Mouse (Mus musculus) heart, embryonic 15.5 days (tissue): ENCODE results near the gene Tmem218. TPM values are rescaled to one million over a fixed set of nuclear protein-coding genes. Genes with fewer than 3 reads are reported as not detected.

Source experiments
- ATAC-seq: fragments of 200-750 bp; cut with Nextera tagmentation; replicated peaks from 2 replicates; pipeline ENCODE4 v1.8.0; 2017; ENCODE audit warnings: low read depth, moderate TSS enrichment; ENCODE audit not compliant: insufficient number of reproducible peaks, insufficient read depth, low FRiP score
- H3K27ac ChIP-seq: fragments of 300-500 bp; sonication (generic); 2 replicates; pipeline ENCODE4 v1.5.1; 2015; ENCODE audit warnings: mild to moderate bottlenecking, inconsistent platforms
- H3K27me3 ChIP-seq: fragments of 300-500 bp; sonication (generic); 2 replicates; pipeline ENCODE4 v1.6.1; 2015; ENCODE audit warnings: inconsistent platforms
- H3K36me3 ChIP-seq: fragments of 300-500 bp; sonication (generic); 2 replicates; pipeline ENCODE4 v1.6.1; 2015; ENCODE audit warnings: mild to moderate bottlenecking, inconsistent platforms
- H3K4me1 ChIP-seq: fragments of 300-500 bp; sonication (generic); replicated peaks from 2 replicates; pipeline ENCODE4 v1.6.1; 2015; ENCODE audit warnings: inconsistent platforms
- H3K4me2 ChIP-seq: fragments of 300-500 bp; sonication (generic); 2 replicates; pipeline ENCODE4 v1.6.1; 2015; ENCODE audit warnings: inconsistent platforms, mild to moderate bottlenecking, moderate library complexity
- H3K4me3 ChIP-seq: fragments of 300-500 bp; sonication (generic); 2 replicates; pipeline ENCODE4 v1.5.1; 2015; ENCODE audit warnings: mild to moderate bottlenecking, inconsistent platforms
- H3K9ac ChIP-seq: fragments of 300-500 bp; sonication (generic); 2 replicates; pipeline ENCODE4 v1.6.1; 2015; ENCODE audit warnings: mild to moderate bottlenecking, inconsistent platforms
- H3K9me3 ChIP-seq: fragments of 300-500 bp; sonication (generic); replicated peaks from 2 replicates; pipeline ENCODE4 v1.6.1; 2016; ENCODE audit warnings: inconsistent platforms
- WGBS: fragments of 180-500 bp; shearing (Covaris S2); methylation state at CpG from one replicate; pipeline ENCODE4 v1.1.7; 2015; ENCODE audit warnings: mixed read lengths; 5-methylcytosine and 5-hydroxymethylcytosine counted together
- polyA plus RNA-seq: library from polyadenylated mRNA; unstranded; fragments of >200 nt; fragmentation: Nextera tagmentation; extraction: Ambion mirVana; gene quantifications from 2 replicates; pipeline ENCODE4 v1.2.1, GENCODE M21; 2015

Gene Tmem218
- polyA plus RNA-seq, 1 experiment from 2014 or later, result 8.8 TPM

DNA sequence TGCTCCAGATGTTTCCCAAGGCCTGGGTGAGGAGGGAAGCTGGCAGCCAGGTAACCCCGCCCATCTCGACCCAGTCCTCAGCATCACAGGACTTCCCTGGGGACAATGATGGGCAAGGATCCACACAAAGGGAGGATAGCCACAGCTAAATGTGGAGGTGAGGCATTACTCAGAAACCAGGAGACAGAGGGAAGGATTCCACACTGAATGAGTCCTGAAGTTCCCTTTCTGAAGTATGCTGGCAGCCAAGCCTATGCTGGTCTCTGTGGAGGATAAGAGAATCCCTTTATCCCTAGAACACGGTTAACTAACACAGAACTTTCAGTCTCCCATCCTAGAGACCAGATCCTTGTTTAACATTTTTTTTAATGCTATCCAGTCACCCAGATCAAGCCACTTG lies 20.0 kb upstream of the Tmem218 start:
- ATAC-seq, result no peak
- Histone ChIP-seq H3K9me3 (no peaks in the 10 kb centered on the region), H3K4me2 (no peak overlapping the region), H3K4me1 (peaks cover 3% of the 10 kb centered on the region; the same call in 1 of the 2 replicates), H3K27me3 (no peaks in the 10 kb centered on the region), H3K4me3 (no peak overlapping the region), H3K36me3 (no peaks in the 10 kb centered on the region), H3K27ac (no peak overlapping the region), H3K9ac (no peak overlapping the region)
- 76% methylated on average over 3 of the region's 3 CpGs for WGBS

DNA sequence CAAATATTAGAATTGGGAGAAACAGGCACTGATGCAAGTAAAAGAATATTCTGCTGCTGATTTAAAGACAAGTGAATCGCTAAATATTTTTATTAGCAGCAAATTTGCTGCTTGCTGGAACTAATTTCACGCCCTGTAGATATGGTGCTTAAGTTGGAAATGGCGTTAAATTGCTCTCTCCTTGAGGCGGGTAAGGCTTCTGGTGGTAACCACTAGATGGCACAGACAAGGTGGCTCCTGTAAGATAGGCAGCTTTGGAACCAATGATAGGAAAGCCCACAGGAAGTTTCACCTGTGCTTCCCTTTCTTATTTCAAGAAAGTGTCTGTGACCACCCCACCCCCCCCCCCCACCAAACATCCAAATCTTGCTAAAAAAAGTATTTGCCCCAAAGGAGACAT lies 11.0 kb upstream of the Tmem218 start:
- Histone ChIP-seq H3K9me3 (no peaks in the 10 kb centered on the region), H3K4me2 (no peak overlapping the region), H3K27me3 (no peaks in the 10 kb centered on the region), H3K36me3 (no peaks in the 10 kb centered on the region), H3K9ac (no peak overlapping the region), H3K4me1 (no peaks in the 10 kb centered on the region), H3K4me3 (no peak overlapping the region), H3K27ac (no peak overlapping the region)
- WGBS, result 75% methylated on average over 4 of the region's 4 CpGs
- ATAC-seq, result no peak

DNA sequence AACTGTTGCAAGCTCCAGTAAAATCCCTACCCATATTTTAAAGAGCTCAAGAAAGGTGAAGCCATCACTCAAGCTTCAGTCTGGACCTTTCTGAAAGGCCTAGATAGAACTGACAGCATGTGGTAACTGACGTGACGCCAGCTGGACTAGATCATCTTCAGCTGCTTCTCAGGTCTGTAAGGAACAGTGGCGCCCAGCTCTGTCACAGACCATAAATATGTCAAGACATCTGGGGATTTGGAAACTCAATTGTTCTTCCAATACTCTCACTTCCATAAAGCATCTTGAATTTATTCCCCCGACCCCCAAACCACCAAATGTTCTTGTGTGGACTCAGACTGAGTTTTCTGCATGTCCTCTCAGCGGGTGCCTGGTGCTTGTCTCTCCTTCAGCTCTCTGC lies 7.6 kb upstream of the Tmem218 start:
- 82% methylated on average over 5 of the region's 5 CpGs for WGBS
- H3K4me3 ChIP-seq, result no peak overlapping the region
- H3K27ac ChIP-seq, result no peak overlapping the region
- no peaks in the 10 kb centered on the region for H3K9me3 ChIP-seq
- ATAC-seq, result no peak
- no peak overlapping the region for H3K4me2 ChIP-seq
- no peaks in the 10 kb centered on the region for H3K36me3 ChIP-seq
- H3K27me3 ChIP-seq, result no peaks in the 10 kb centered on the region
- H3K4me1 ChIP-seq, result no peaks in the 10 kb centered on the region
- no peak overlapping the region for H3K9ac ChIP-seq

DNA sequence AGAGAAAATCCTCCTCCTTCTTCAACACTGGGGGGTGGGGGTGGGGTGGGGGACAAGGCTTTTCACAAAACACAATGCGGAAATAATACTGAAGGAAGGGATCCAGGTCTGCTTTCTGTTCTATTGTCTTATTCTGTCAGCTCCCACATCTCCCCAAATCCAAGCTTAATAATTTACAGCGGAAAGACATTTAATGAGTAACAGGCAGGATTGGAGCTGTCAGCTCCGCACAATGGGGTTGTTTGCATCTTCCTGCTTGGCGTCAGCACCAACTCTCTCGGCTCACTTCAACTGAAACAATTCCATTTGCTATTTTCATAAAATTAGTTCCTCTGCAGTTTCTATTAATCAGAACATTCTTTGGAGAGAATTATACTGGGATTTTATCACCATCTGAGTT lies 4.1 kb upstream of the Tmem218 start:
- H3K27ac ChIP-seq, result no peak overlapping the region
- H3K36me3 ChIP-seq, result no peaks in the 10 kb centered on the region
- ATAC-seq, result no peak
- peaks cover 7% of the 10 kb centered on the region for H3K4me1 ChIP-seq
- H3K4me3 ChIP-seq, result no peak overlapping the region
- no peak overlapping the region for H3K9ac ChIP-seq
- H3K27me3 ChIP-seq, result no peaks in the 10 kb centered on the region
- 71% methylated on average over 5 of the region's 5 CpGs for WGBS
- H3K9me3 ChIP-seq, result no peaks in the 10 kb centered on the region
- H3K4me2 ChIP-seq, result no peak overlapping the region

DNA sequence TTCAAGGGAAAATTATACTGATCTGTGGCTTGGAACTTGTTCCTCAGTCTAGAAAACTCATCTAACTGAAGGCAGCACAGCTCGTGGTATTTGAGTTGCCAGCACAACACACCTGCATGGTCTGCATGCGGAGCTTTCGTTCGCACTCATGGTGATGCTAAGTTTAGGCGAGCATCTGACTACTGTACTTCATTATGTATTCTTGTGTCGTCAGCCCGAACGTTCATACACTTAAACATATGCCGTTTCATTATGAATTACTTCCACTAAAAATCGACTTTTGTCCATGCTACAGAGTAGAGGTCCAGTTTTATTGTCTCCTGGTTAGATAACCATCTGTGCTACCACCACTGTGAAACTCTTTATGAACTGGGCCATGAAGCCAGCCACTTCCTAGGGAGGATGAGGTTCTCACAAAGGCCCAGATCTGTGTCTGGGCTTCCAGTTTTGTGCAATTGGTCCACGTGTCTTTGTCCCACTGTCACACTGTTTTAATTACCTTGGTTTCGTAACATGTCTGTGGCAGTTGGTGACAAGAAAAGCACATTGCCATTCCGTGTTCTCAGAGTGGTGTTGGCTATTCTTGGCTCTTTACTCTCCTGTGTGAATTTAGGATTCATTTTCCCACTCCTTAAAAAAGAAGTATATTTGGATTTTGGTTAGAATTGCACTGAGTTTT lies 5.2 kb downstream of the Tmem218 start:
- Histone ChIP-seq H3K4me1 (peaks cover 6% of the 10 kb centered on the region; the same call in 1 of the 2 replicates), H3K9me3 (no peaks in the 10 kb centered on the region), H3K4me3 (no peak overlapping the region), H3K9ac (no peak overlapping the region), H3K4me2 (no peak overlapping the region), H3K36me3 (no peaks in the 10 kb centered on the region), H3K27me3 (no peaks in the 10 kb centered on the region), H3K27ac (no peak overlapping the region)
- ATAC-seq, result no peak
- 79% methylated on average over 13 of the region's 13 CpGs for WGBS

DNA sequence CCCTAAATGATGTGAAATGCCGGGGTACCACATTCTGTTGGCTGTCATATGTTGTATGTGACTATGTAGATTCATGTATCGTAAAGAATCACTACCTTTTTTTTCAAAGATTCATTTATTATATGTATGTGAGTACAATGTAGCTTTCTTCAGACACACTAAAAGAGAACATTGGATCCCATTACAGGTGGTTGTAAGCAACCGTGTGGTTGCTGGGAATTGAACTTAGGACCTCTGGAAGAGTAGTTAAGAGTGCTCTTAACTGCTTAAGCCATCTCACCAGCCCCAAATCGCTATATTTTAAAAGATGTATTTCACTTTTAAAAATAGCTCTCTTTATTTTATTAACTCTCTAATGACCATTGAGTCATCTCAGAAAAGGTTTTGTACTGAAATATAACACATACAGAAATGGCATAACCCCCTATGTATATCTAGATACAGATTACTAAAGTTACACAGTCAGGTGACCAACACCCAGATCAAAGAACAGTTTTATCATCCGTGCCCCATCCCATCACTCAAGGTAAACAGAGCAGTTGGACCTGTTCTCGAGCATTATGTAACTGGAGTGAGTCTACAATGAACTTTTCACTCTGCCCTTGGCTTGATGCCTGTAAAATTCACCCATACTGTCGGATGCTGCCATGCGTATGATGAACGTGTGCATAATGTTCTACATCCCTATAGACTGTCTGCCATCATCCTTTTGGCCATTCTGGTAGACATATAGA lies 6.5 kb downstream of the Tmem218 start:
- no peak overlapping the region for H3K4me3 ChIP-seq
- no peaks in the 10 kb centered on the region for H3K9me3 ChIP-seq
- no peaks in the 10 kb centered on the region for H3K27me3 ChIP-seq
- WGBS, result 82% methylated on average over 9 of the region's 9 CpGs
- ATAC-seq, result no peak
- no peak overlapping the region for H3K9ac ChIP-seq
- no peaks in the 10 kb centered on the region for H3K4me1 ChIP-seq
- H3K36me3 ChIP-seq, result no peaks in the 10 kb centered on the region
- H3K4me2 ChIP-seq, result no peak overlapping the region
- H3K27ac ChIP-seq, result no peak overlapping the region

GRCm38 (mm10) chr9:37220755-37221154 lies 12.7 kb downstream of the Tmem218 start:
- Histone ChIP-seq H3K4me2 (no peak overlapping the region), H3K4me3 (no peak overlapping the region), H3K9ac (no peak overlapping the region), H3K27me3 (no peaks in the 10 kb centered on the region), H3K36me3 (no peaks in the 10 kb centered on the region), H3K9me3 (no peaks in the 10 kb centered on the region), H3K27ac (no peak overlapping the region), H3K4me1 (0 out of 2 replicates have a peak, but pooled peaks cover 4% of the 10 kb centered on the region)
- ATAC-seq, result no peak
- WGBS, result 85% methylated on average over 8 of the region's 8 CpGs

DNA sequence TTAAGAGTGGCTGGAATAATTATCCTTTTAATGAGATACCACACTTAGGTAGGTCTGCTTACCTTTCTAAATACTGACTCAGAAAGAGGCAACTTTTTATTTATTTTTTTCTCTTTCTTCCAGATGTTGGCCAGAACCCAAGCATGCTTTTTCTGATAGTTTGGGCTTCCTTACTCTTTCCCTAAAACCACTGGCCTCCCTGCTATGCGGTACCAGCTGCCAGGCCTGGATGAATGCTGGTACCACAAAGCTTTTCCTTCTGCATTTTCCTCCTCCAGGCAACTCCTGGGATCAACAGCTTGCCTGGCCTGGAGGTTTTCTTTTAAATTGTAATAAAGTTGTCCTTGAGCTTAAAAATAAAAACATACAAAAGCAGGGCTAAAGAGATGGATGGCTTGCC lies 17.6 kb downstream of the Tmem218 start:
- 79% methylated on average over 1 of the region's 1 CpGs for WGBS
- ATAC-seq, result no peak
- H3K9ac ChIP-seq, result no peak overlapping the region
- no peaks in the 10 kb centered on the region for H3K27me3 ChIP-seq
- H3K36me3 ChIP-seq, result no peaks in the 10 kb centered on the region
- H3K4me2 ChIP-seq, result no peak overlapping the region
- no peak overlapping the region for H3K4me3 ChIP-seq
- H3K27ac ChIP-seq, result no peak overlapping the region
- H3K9me3 ChIP-seq, result no peaks in the 10 kb centered on the region
- H3K4me1 ChIP-seq, result 0 out of 2 replicates have a peak, but pooled peaks cover 6% of the 10 kb centered on the region

DNA sequence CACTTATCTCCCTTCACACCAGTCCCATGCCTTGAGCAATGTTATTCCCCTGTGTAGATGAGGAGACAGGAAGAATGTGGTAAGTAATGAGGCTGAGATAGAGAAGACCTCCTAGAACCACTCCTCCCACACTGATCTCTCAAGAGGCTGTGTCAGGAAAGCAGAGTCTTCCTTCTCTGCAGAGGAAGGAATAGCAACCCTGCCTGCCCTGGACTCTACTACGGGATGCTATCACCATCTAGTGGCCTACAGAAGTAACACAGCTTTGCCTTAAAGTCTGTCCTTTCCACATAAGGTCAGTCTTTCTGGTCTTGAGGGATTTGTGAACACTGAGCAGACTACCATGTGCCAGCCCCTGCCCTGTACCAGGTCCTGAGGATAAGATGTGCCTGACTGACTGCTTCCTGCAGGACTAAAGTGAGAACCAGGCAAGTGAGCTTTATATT lies 21.9 kb downstream of the Tmem218 start:
- Histone ChIP-seq H3K4me1 (0 out of 2 replicates have a peak, but pooled peaks cover 3% of the 10 kb centered on the region), H3K4me2 (no peak overlapping the region), H3K27ac (no peak overlapping the region), H3K9me3 (no peaks in the 10 kb centered on the region), H3K36me3 (no peaks in the 10 kb centered on the region), H3K4me3 (no peak overlapping the region), H3K27me3 (no peaks in the 10 kb centered on the region), H3K9ac (no peak overlapping the region)
- peak; percentile 54 for ATAC-seq
- WGBS, result 0% methylated on average over 1 of the region's 1 CpGs

GRCm38 (mm10) chr9:37230486-37231195 lies 22.6 kb downstream of the Tmem218 start:
- Histone ChIP-seq H3K4me1 (0 out of 2 replicates have a peak, but pooled peaks cover 2% of the 10 kb centered on the region), H3K36me3 (no peaks in the 10 kb centered on the region), H3K4me2 (no peak overlapping the region), H3K9ac (no peak overlapping the region), H3K27ac (no peak overlapping the region), H3K4me3 (no peak overlapping the region), H3K27me3 (no peaks in the 10 kb centered on the region), H3K9me3 (no peaks in the 10 kb centered on the region)
- 83% methylated on average over 9 of the region's 9 CpGs for WGBS
- 0 out of 2 replicates have a peak, but pooled peaks have one; percentile 2 for ATAC-seq
